Mouse (Mus musculus) retina, adult 2 months (tissue): ENCODE data around the gene Rab13.

ENCODE experiments used
- DNase-seq: peaks from one replicate; pipeline ENCODE4 v3.0.0-alpha.2; 2012; ENCODE audit warnings: low read depth, low spot score

Gene Rab13

GRCm38 (mm10) chr3:90256731-90257530, 43.4 kb downstream of the Rab13 start:
- no peak for DNase-seq

GRCm38 (mm10) chr3:90258521-90258920, 45.0 kb downstream of the Rab13 start:
- no peak for DNase-seq

GRCm38 (mm10) chr3:90263121-90263771, 49.8 kb downstream of the Rab13 start:
- DNase-seq = no peak

GRCm38 (mm10) chr3:90264687-90265033, 51.2 kb downstream of the Rab13 start:
- DNase-seq = no peak

GRCm38 (mm10) chr3:90265034-90265931, 51.8 kb downstream of the Rab13 start, which contains the start of gene Dennd4b:
Gene Dennd4b, plus strand, starts transcription at chr3:90265185.
- DNase-seq = peak; percentile 71

GRCm38 (mm10) chr3:90265932-90266741, 52.6 kb downstream of the Rab13 start:
- no peak for DNase-seq

- DNase-seq = no peak
These were observed 53.6 kb downstream of the Rab13 start for GRCm38 (mm10) chr3:90266901-90267775.

- no peak for DNase-seq
These were observed 54.7 kb downstream of the Rab13 start for GRCm38 (mm10) chr3:90268190-90268589.

GRCm38 (mm10) chr3:90268971-90269370, 55.5 kb downstream of the Rab13 start:
- DNase-seq = no peak

- no peak for DNase-seq
These were observed 57.3 kb downstream of the Rab13 start for GRCm38 (mm10) chr3:90270784-90271183.

- no peak for DNase-seq
These were observed 58.7 kb downstream of the Rab13 start for GRCm38 (mm10) chr3:90272170-90272569.

- DNase-seq = no peak
These were observed 60.4 kb downstream of the Rab13 start for GRCm38 (mm10) chr3:90273855-90274254.

- DNase-seq = no peak
These were observed 61.8 kb downstream of the Rab13 start for GRCm38 (mm10) chr3:90275286-90275685.
